Mouse (Mus musculus): ENCODE results near the gene Rassf10. TPM values are rescaled to one million over a fixed set of nuclear protein-coding genes. Genes with fewer than 3 reads are reported as not detected.

Gene Rassf10
- total RNA-seq, 2 experiments from 2014 or later, result 0.31 to 0.32 TPM

DNA sequence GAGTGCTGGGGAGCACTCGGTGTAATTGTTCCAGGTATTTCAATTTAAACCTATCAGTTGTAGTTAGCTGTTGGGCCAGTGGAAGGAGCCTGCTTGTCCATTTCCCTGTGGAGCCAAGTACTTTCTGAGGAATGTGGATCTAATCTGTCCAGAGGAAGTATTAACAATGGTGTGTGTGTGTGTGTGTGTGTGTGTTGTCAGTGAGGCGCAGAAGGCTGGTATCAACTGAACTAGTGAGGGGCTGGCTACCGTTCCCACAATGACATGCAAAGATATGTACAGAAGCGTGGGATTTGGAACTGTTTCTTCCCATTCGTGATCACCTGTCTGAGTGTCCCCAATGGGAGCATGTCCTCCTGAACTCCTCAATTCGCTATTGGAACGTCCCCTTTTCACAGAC lies 3.2 kb downstream of the Rassf10 start:
- DNase-seq (ENCODE audit: low spot score), result no peak

DNA sequence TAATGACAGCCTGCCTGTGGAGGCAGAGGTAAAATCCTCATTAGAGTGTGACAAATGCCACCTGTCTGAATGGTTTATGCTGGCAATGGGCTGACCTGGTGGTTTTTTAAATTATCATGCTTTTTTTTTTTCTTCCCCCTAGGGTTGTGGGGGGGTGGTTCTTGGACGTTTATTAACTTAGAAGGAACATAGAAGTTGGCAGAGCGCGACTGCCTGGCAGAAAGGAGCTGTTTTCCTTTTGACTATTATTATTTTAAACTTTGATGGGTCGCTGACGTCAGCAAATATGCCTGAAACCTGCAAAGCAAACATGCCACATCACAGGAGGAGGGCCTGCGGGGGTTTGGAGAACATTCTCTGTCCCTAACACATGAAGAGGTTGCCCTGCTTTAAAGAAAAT lies 3.9 kb downstream of the Rassf10 start:
- no peak for DNase-seq (ENCODE audit: low spot score)

DNA sequence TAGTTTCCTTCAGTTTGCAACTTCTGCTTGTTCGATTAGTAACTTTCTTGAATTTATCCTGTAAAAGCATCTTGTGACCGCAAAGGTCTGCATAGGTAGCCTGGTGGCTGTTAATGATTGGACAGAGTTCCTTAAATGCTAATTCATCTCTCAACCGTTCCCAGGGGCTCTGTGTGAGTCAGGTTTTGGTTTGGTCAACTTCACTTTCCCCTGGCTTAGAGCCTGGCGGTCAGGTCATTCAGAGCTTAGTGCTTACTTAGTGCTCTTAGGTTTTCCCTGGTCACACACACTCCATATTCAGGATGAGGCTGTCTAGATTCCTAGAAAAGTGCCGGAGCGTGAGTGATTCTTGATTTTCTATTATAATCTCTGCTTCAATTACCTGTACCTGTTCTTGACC lies 12.6 kb downstream of the Rassf10 start:
- DNase-seq (ENCODE audit: low spot score), result no peak

DNA sequence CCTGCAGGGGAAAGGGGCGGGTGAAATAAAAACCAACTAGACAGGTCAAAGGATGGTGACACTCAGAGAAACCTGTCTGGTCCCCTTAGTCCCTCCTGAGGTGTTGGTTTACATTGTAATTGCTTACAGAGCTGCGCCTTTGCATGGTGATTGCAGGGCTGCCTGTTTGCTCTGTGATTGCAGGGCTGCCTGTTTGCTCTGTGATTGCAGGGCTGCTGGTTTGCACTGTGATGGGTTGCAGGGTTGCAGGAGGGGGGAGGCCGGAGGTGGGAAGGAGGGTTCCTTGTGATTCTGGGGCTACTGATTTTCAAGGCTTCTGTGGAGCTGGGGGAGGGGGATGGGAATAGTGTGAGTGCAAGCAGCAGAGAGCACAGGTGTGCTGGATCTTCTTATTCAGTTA lies 13.0 kb downstream of the Rassf10 start:
- no peak for DNase-seq (ENCODE audit: low spot score)

DNA sequence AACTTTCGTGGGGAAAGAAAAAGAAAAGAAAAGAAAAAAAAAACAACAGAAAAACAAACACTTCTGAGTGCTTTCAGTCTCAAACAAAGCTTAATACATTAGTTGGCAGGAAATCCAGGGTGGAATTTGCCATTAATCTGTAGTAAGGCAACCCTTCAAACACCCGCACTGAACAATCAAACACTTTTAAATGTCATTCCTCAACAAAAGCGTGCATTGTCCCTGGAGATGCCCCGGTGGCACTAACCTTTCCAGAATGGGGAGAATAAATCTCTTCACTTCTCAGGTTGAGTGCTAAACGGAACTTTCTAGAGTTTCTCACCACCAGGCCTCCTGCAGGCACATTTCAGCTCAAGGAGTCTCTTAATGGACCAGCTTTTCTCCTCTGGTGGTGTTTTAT lies 29.6 kb downstream of the Rassf10 start:
- DNase-seq (ENCODE audit: low spot score), result no peak

DNA sequence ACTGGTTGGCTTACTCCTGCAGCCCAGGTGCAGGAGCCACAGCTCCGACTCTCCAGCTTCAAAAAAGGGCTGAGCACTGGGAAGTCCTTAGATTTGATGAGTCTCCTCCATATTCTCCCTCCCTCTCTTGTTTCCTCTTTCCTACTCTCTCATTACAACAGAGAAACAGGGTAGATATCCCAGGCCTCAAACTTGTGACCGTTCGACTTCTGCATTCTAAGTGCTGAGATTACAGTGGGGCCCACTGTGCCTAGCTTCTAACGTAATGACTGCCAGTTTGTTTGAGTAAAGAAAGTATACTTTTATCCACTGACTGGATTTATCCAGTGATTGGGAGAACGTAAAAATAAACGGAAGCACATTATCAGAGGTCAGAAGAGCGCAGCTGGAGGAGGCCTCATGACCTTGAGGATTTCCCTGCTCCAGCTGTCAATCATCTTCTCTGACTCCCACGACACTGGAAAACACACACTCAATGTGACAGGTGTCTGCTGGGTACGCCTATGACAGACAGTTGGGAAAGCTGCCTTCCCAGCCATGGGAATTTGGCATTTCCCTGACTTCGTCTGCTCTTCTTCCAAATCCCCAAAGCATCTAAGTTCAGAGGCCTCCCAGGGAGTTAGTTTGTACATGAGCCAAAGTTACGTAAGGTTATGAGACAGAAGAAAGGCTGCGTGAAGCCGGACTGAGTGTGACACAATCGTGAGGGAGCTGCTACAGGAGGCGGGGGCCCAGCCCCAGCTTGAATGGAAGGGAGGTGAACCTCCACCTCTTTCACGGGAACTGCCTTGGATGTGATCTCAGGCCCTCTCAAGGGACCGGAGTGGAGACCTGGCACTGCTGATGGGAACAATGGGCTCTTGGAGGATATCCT lies 31.2 kb downstream of the Rassf10 start:
- peak; percentile 2 for DNase-seq (ENCODE audit: low spot score)

DNA sequence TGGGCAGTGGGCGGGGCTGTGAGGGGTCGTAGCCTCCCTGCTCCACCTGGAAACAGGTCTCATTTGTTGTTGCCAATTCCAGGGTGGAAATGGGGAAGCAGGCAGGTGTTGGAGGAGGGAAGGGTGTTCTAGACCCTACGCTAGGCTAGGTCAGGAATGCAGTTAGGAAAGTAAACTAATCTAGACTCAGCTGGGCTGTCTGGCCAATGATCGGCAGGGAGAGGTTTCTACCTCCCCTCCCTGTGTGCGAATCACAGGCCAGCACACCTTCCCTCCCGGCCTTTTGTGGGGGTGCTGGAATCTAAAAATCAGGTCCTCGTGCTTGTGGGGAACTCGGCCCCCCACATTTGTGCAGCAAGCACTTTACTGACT lies 31.8 kb downstream of the Rassf10 start:
- DNase-seq (ENCODE audit: low spot score), result no peak

DNA sequence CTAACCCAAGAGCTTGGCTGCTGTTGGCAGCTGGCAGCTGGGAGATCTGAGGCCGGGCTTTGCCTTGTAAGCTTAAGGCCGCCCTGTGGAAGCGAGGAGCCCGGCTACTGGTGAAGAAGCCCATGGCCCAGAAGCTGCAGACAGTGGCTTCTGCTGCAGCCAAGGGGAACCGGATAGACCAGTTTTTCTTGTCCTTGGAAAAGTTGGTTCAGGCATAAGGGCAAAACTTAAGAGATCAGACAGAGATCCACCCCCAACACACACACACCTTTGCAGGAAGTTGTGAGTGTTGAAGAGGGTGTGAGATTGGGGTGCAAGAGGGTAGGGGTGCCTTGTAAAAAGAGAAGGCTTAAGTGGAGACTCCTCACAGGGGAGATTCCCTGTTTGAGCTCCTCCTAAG lies 39.2 kb downstream of the Rassf10 start:
- DNase-seq (ENCODE audit: low spot score), result no peak

DNA sequence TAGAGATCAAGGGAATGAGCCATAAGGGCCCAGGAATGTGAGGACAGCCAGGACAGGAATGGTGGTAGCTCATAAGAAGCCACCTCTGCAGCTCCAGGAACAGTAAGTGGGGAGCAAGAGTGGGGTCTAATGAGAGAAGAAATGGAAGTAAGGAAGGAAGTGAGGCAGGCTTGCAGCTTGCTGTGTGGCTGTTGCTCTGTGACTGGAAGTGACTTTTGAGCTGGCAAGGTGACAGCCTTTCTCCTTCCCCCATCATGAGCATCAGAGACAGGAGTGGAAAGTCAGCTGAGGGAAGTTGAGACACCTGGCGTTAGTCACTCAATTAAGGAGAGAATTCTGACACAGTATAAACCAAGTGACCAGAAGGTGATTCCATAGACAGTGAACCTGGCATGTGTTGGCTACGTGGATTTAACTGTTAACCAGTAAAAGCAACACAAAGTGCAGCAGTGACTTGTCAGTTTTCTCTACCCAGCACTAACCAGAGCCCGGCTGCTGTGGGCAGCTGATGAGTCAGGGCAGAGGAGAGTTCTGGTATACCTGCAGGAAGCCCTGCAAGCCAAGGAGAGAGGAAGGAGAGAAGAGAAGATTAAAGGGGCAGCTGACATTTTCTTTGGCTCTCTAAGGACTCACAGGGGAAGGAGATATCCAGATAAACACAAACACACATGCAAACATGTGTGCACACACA lies 49.9 kb downstream of the Rassf10 start:
- DNase-seq (ENCODE audit: low spot score), result no peak

DNA sequence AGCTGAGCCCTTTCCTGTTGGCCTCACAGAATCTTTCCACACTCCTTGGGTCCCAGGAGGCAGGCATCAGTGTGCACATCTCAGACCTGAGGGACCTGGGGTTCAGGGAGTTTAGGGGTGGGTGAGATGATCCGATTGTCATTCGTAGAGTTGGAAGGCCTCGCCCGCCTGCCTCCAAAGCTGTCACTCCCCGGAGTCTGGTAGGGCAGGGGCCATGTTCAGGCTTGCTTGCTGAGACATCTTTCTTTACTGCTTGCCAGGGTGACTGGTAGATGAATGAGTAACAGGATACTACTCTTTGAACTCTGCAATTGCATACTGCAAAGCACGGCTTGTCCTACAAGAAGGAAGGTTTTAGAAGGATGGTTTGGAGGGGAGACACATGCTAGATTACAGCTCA lies 52.0 kb downstream of the Rassf10 start:
- DNase-seq (ENCODE audit: low spot score), result no peak
